Mouse (Mus musculus): ENCODE results near the gene Qrsl1.

GRCm38 (mm10) chr10:43830251-43831018 lies 71.1 kb downstream of the Qrsl1 start:
- TF ChIP-seq CTCF (IDR thresholded peaks at IDR 0.05; ENCODE audit: low read depth) (no peak), EP300 (IDR thresholded peaks at IDR 0.05; ENCODE audit: low read depth) (no peak)
